Mouse (Mus musculus) effector memory CD4-positive, alpha-beta T cell, adult 5 months (primary cell): Measurements from ENCODE around the gene Acox1. TPM values are rescaled to one million over a fixed set of nuclear protein-coding genes. Genes with fewer than 3 reads are reported as not detected.

Experiments
- polyA plus RNA-seq: library from polyadenylated mRNA; unstranded; fragments of 100-300 nt; shearing (Covaris generic); gene quantifications from one replicate; pipeline ENCODE4 v1.2.1, GENCODE M21; 2017

Gene Acox1
- 20.6 TPM for polyA plus RNA-seq

GRCm38 (mm10) chr11:116198639-116199531 lies at the start of gene Acox1, which contains the start of gene Ten1:
Acox1 (minus strand) TSS chr11:116199045.
Ten1 (plus strand) TSS chr11:116198855.

GRCm38 (mm10) chr11:116237742-116238395 lies 39.0 kb upstream of the Acox1 start, which contains the start of gene Evpl:
Evpl (minus strand) TSS chr11:116238077.

GRCm38 (mm10) chr11:116167884-116168439 lies 30.9 kb downstream of the Acox1 start, which contains the start of gene Fbf1:
Fbf1 (minus strand) TSS chr11:116168166.

GRCm38 (mm10) chr11:116138468-116139138 lies 60.2 kb downstream of the Acox1 start, which contains the start of gene Mrpl38:
Mrpl38 (minus strand) TSS chr11:116138868.

GRCm38 (mm10) chr11:116130488-116131205 lies 68.2 kb downstream of the Acox1 start, which contains the start of gene Trim65:
Trim65 (minus strand) TSS chr11:116131128.

GRCm38 (mm10) chr11:116127156-116127980 lies 71.5 kb downstream of the Acox1 start, which contains the start of gene Trim47:
Trim47 (minus strand) TSS chr11:116127210.

Other genes with a start within 250 kb of the Acox1 start
- gene Itgb4, start 224.3 kb downstream of the Acox1 start, polyA plus RNA-seq: not detected
- gene Galk1, start 186.3 kb downstream of the Acox1 start, polyA plus RNA-seq: 16.1 TPM
- 2,052 TPM for gene H3f3b, start 171.1 kb downstream of the Acox1 start, polyA plus RNA-seq
- 35.8 TPM for gene Unk, start 168.7 kb downstream of the Acox1 start, polyA plus RNA-seq
- 80.3 TPM for gene Unc13d, start 121.1 kb downstream of the Acox1 start, polyA plus RNA-seq
- 312 TPM for gene Wbp2, start 112.0 kb downstream of the Acox1 start, polyA plus RNA-seq
- 0.50 TPM for gene Trim47, start 71.8 kb downstream of the Acox1 start, polyA plus RNA-seq
- gene Trim65, start 67.9 kb downstream of the Acox1 start, polyA plus RNA-seq: 12.1 TPM
- gene Mrpl38, start 60.2 kb downstream of the Acox1 start, polyA plus RNA-seq: 73.9 TPM
- 6.1 TPM for gene Fbf1, start 30.9 kb downstream of the Acox1 start, polyA plus RNA-seq
- gene Ten1, start 190 bp downstream of the Acox1 start, polyA plus RNA-seq: 27.9 TPM
- 0.10 TPM for gene Evpl, start 39.0 kb upstream of the Acox1 start, polyA plus RNA-seq
- 60.8 TPM for gene Srp68, start 75.2 kb upstream of the Acox1 start, polyA plus RNA-seq
- gene Galr2, start 81.9 kb upstream of the Acox1 start, polyA plus RNA-seq: not detected
- 46.4 TPM for gene Exoc7, start 108.2 kb upstream of the Acox1 start, polyA plus RNA-seq
- gene Foxj1, start 136.4 kb upstream of the Acox1 start, polyA plus RNA-seq: 0.24 TPM
- gene Rnf157, start 214.0 kb upstream of the Acox1 start, polyA plus RNA-seq: 98.2 TPM
- 963 TPM for gene Ubald2, start 235.0 kb upstream of the Acox1 start, polyA plus RNA-seq